ENCODE assay signal across 13 mouse cellular contexts in the genomic region with DNA sequence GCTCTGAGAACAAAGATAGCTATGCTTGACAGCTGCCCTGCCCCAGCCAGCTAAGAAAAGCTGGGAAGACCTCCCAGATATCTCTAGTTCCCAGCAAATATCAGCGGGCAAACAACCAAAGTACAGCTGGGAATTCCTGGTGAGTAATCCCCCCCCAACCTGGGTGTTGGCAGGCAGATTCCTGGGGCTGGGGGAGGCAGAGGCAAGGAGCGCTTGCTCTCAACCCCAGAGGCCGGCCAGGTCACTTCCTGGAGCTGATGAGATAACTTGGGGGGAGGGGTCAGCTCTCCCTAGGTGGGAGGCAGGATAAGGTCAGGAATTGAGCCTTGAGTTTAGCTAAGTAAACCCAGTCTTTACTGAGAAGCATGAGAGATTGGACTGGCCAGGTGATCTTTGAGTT. TPM values are rescaled to one million over a fixed set of nuclear protein-coding genes. Genes with fewer than 3 reads are reported as not detected.
DNase-seq lines count a peak whose midpoint lies in the region; ATAC-seq and TF ChIP-seq lines count a peak whose summit lies in the region.
"Had no signal": no experiment of that assay in that cellular context is flagged by ENCODE, and none has a peak within 500 bp of the region (broad histone marks: within the 10 kb centered on the region; RNA-seq: fewer than 3 reads in every experiment).

No protein-coding gene starts in this region.

- intact Hi-C loops in heart, adult 2 months (cut with DNase I): no loop called here

- H3K79me2 ChIP-seq in heart, adult 2 months (replicated peaks; ENCODE audit: control insufficient read depth, insufficient read depth, low read length): no peaks in the 10 kb centered on the region

- H3K36me3 ChIP-seq in heart, embryonic 15.5 days: no peaks in the 10 kb centered on the region
- H3K36me3 ChIP-seq in heart, adult 2 months (ENCODE audit: control insufficient read depth, insufficient read depth, low read length): no peaks in the 10 kb centered on the region
- H3K36me3 ChIP-seq in lung, postnatal 0 days (ENCODE audit: insufficient read depth, low read length): no peaks in the 10 kb centered on the region
- H3K36me3 ChIP-seq in limb, embryonic 11.5 days (ENCODE audit: control insufficient read depth, insufficient read depth, low read length): no peaks in the 10 kb centered on the region
- H3K36me3 ChIP-seq: limb, embryonic 15.5 days had no signal

- H3K27me3 ChIP-seq in heart, embryonic 15.5 days: 0 out of 2 replicates have a peak, but pooled peaks cover 3% of the 10 kb centered on the region
- no peaks in the 10 kb centered on the region for H3K27me3 ChIP-seq in heart, adult 2 months (ENCODE audit: control insufficient read depth, insufficient read depth, low read length)
- no peaks in the 10 kb centered on the region for H3K27me3 ChIP-seq in lung, postnatal 0 days (replicated peaks; ENCODE audit: insufficient read depth, low read length)
- H3K27me3 ChIP-seq in limb, embryonic 11.5 days (ENCODE audit: control insufficient read depth, insufficient read depth, low read length): no peaks in the 10 kb centered on the region
- H3K27me3 ChIP-seq: limb, embryonic 15.5 days had no signal

- TF ChIP-seq CTCF in heart, adult 2 months (IDR thresholded peaks at IDR 0.05): no peak
- TF ChIP-seq CTCF in lung, postnatal 0 days (IDR thresholded peaks at IDR 0.05): no peak

- no peak for TF ChIP-seq POLR2A in heart, adult 2 months (IDR thresholded peaks at IDR 0.05; ENCODE audit: insufficient read depth, low read depth, low read length)

- no peak overlapping the region for H3K4me3 ChIP-seq in heart, embryonic 15.5 days
- no peak overlapping the region for H3K4me3 ChIP-seq in heart, adult 2 months
- H3K4me3 ChIP-seq in lung, postnatal 0 days (ENCODE audit: low read depth, low read length): no peak overlapping the region
- no peak overlapping the region for H3K4me3 ChIP-seq in limb, embryonic 11.5 days (ENCODE audit: low read depth, low read length)
- H3K4me3 ChIP-seq: erythroblast, embryonic 14.5 days; limb, embryonic 15.5 days had no signal

- 12% methylated on average over 3 of the region's 3 CpGs for WGBS in heart, embryonic 15.5 days
- WGBS in heart, adult 2 months: 39% methylated on average over 3 of the region's 3 CpGs
- WGBS in lung, postnatal 0 days: 22% methylated on average over 3 of the region's 3 CpGs
- WGBS in limb, embryonic 11.5 days: 0% methylated on average over 3 of the region's 3 CpGs

- H3K27ac ChIP-seq in heart, embryonic 15.5 days: peak overlapping the region; percentile 67
- H3K27ac ChIP-seq in heart, adult 2 months: no peak overlapping the region
- H3K27ac ChIP-seq in lung, postnatal 0 days (ENCODE audit: low read length): peak overlapping the region; percentile 11; the same call in 1 of the 2 replicates
- no peak overlapping the region for H3K27ac ChIP-seq in limb, embryonic 11.5 days (replicated peaks; ENCODE audit: low read depth, low read length)
- H3K27ac ChIP-seq: limb, embryonic 15.5 days had no signal

- peak overlapping the region; percentile 1; the same call in 1 of the 2 replicates for H3K4me2 ChIP-seq in heart, embryonic 15.5 days
- no peak overlapping the region for H3K4me2 ChIP-seq in lung, postnatal 0 days (replicated peaks; ENCODE audit: low read depth, low read length)
- no peak overlapping the region for H3K4me2 ChIP-seq in limb, embryonic 11.5 days (ENCODE audit: low read depth, severe bottlenecking)
- H3K4me2 ChIP-seq: limb, embryonic 15.5 days had no signal

- no peak for DNase-seq in heart, adult 2 months
- DNase-seq in lung, postnatal 0 days (ENCODE audit: low spot score): peak; percentile 58
- no peak for DNase-seq in lung, adult 18-20 months
- peak; percentile 62 for DNase-seq in NIH3T3 (ENCODE audit: low read depth)
- no peak for DNase-seq in limb, embryonic 11.5 days (ENCODE audit: low spot score)
- DNase-seq in gastrocnemius, postnatal 10 days: no peak
- DNase-seq: adrenal gland, adult 2 months; cerebellum, adult 18-20 months; gastrocnemius, postnatal 36 days had no signal

- H3K4me1 ChIP-seq in heart, embryonic 15.5 days (replicated peaks): peaks cover 30% of the 10 kb centered on the region
- peaks cover 2% of the 10 kb centered on the region for H3K4me1 ChIP-seq in heart, adult 2 months (ENCODE audit: control insufficient read depth, insufficient read depth, low read length)
- peaks cover 4% of the 10 kb centered on the region; the same call in 1 of the 2 replicates for H3K4me1 ChIP-seq in lung, postnatal 0 days (ENCODE audit: insufficient read depth, low read depth, low read length)
- peaks cover 6% of the 10 kb centered on the region for H3K4me1 ChIP-seq in limb, embryonic 11.5 days (ENCODE audit: control insufficient read depth, insufficient read depth, low read length)

- H3K9me3 ChIP-seq in heart, embryonic 15.5 days (replicated peaks): no peaks in the 10 kb centered on the region
- no peaks in the 10 kb centered on the region for H3K9me3 ChIP-seq in lung, postnatal 0 days (ENCODE audit: low read length)
- no peaks in the 10 kb centered on the region for H3K9me3 ChIP-seq in limb, embryonic 11.5 days (ENCODE audit: control insufficient read depth, low read length)
- H3K9me3 ChIP-seq: limb, embryonic 15.5 days had no signal

- no peak overlapping the region for H3K9ac ChIP-seq in heart, embryonic 15.5 days
- H3K9ac ChIP-seq in heart, adult 2 months (ENCODE audit: low read depth, low read length): no peak overlapping the region
- no peak overlapping the region for H3K9ac ChIP-seq in lung, postnatal 0 days (replicated peaks; ENCODE audit: low read depth)
- H3K9ac ChIP-seq in limb, embryonic 11.5 days (ENCODE audit: low read length): 0 out of 2 replicates have a peak overlapping the region, but pooled peaks have one; percentile 40
- H3K9ac ChIP-seq: limb, embryonic 15.5 days had no signal

- no peak; the same call in 1 of the 2 replicates for ATAC-seq in heart, embryonic 15.5 days (replicated peaks; ENCODE audit: insufficient number of reproducible peaks, insufficient read depth, low FRiP score, low read depth)
- ATAC-seq in lung, postnatal 0 days: peak; percentile 67
- ATAC-seq in limb, embryonic 11.5 days (ENCODE audit: insufficient number of reproducible peaks, low FRiP score, low TSS enrichment, low read depth): no peak
- no peak for ATAC-seq in frontal cortex, adult (ENCODE audit: low TSS enrichment)

- TF ChIP-seq EP300 in heart, adult 2 months (IDR thresholded peaks at IDR 0.05; ENCODE audit: insufficient read depth, low read depth, low read length): no peak
- TF ChIP-seq EP300 in lung, postnatal 0 days (IDR thresholded peaks at IDR 0.05): no peak

RNA-seq across cellular contexts. Expression of a gene that starts 10.8 kb away (rescaled TPM):
- polyA plus RNA-seq in heart, embryonic 15.5 days (2015; fragmentation: Nextera tagmentation; extraction: Ambion mirVana): 29.2 and 42.3 TPM in 2 replicates
- total RNA-seq in heart, adult 2 months (2021): 10 to 100 TPM; 30.6 to 31.7 TPM
- polyA plus RNA-seq in heart, adult 2 months (2012; rRNA removed): 29.0 and 31.1 TPM in 2 replicates
- polyA plus RNA-seq in lung, postnatal 0 days (2015; fragmentation: Nextera tagmentation; extraction: Ambion mirVana): 30.0 and 31.0 TPM in 2 replicates
- 46.0 and 49.2 TPM in 2 replicates for polyA plus RNA-seq in limb, embryonic 11.5 days (2014; fragmentation: Nextera tagmentation; extraction: Ambion mirVana)
- 10 to 100 TPM; 30.0 to 38.8 TPM for total RNA-seq in gastrocnemius, postnatal 10 days (2021)

Comparison
In these comparisons a context has a peak if more than half of its experiments do, and no peak if none do; other contexts are left out.
1. H3K27ac ChIP-seq: peak in heart, embryonic 15.5 days (single experiment) and lung, postnatal 0 days (single experiment); none in heart, adult 2 months (single experiment) and limb, embryonic 11.5 days (single experiment).
2. DNase-seq: peak in lung, postnatal 0 days (single experiment) and NIH3T3 (single experiment); none in heart, adult 2 months (0 of 2), lung, adult 18-20 months (0 of 2), limb, embryonic 11.5 days (single experiment) and gastrocnemius, postnatal 10 days (single experiment).